Mouse (Mus musculus) layer of hippocampus, postnatal 10 days (tissue): ENCODE results near the gene Gm10320. TPM values are rescaled to one million over a fixed set of nuclear protein-coding genes. Genes with fewer than 3 reads are reported as not detected.
A peak's percentile ranks its signal among the peaks of the same experiment; 100 is the strongest.

Experiments
- DNase-seq, 2 experiments: peaks; one replicate each; pipeline ENCODE4 v3.0.0; 2021; ENCODE audit warnings: low spot score in 2 of 2
- total RNA-seq, 2 experiments: library from RNA; stranded (reverse); gene quantifications; 2 replicates each; pipeline ENCODE4 v1.2.3; 2021

Gene Gm10320
- total RNA-seq, 2 experiments from 2014 or later: not detected

- no peak for DNase-seq
Observed at GRCm38 (mm10) chr13:98503601-98504000, 11.8 kb upstream of the Gm10320 start.

GRCm38 (mm10) chr13:98502813-98503341 lies 11.1 kb upstream of the Gm10320 start:
- peak in 1 of 2 experiments; percentile 15 for DNase-seq

GRCm38 (mm10) chr13:98502236-98502812 lies 10.5 kb upstream of the Gm10320 start:
- DNase-seq: no peak

GRCm38 (mm10) chr13:98501321-98501720 lies 9.5 kb upstream of the Gm10320 start:
- DNase-seq: no peak

- no peak for DNase-seq
Observed at GRCm38 (mm10) chr13:98500471-98501125, 8.8 kb upstream of the Gm10320 start.

- no peak for DNase-seq
Observed at GRCm38 (mm10) chr13:98498561-98498960, 6.8 kb upstream of the Gm10320 start.

GRCm38 (mm10) chr13:98498080-98498479 lies 6.3 kb upstream of the Gm10320 start:
- DNase-seq: no peak

- peak in 1 of 2 experiments; percentile 51 for DNase-seq
Observed at GRCm38 (mm10) chr13:98496917-98497870, 5.4 kb upstream of the Gm10320 start.

GRCm38 (mm10) chr13:98494492-98495064 lies 2.8 kb upstream of the Gm10320 start:
- no peak for DNase-seq

GRCm38 (mm10) chr13:98492569-98493255 lies 911 bp upstream of the Gm10320 start:
- no peak for DNase-seq

- no peak for DNase-seq
Observed at GRCm38 (mm10) chr13:98486726-98487125, 5.1 kb downstream of the Gm10320 start.

- DNase-seq: no peak
Observed at GRCm38 (mm10) chr13:98486161-98486560, 5.6 kb downstream of the Gm10320 start.

GRCm38 (mm10) chr13:98485440-98485839 lies 6.4 kb downstream of the Gm10320 start:
- no peak for DNase-seq

GRCm38 (mm10) chr13:98477991-98478390 lies 13.8 kb downstream of the Gm10320 start:
- no peak for DNase-seq

GRCm38 (mm10) chr13:98476839-98477495 lies 14.8 kb downstream of the Gm10320 start:
- DNase-seq: no peak

- peak in 1 of 2 experiments; percentile 17 for DNase-seq
Observed at GRCm38 (mm10) chr13:98476175-98476838, 15.5 kb downstream of the Gm10320 start.

GRCm38 (mm10) chr13:98475681-98476080 lies 16.1 kb downstream of the Gm10320 start:
- DNase-seq: peak in 1 of 2 experiments; percentile 15

- DNase-seq: no peak
Observed at GRCm38 (mm10) chr13:98473034-98473433, 18.8 kb downstream of the Gm10320 start.

- DNase-seq: no peak
Observed at GRCm38 (mm10) chr13:98471756-98472155, 20.0 kb downstream of the Gm10320 start.
